Mouse (Mus musculus): ENCODE results near the gene Trip11.
"Not testable (repeated sequence)": the region's sequence is repeated elsewhere in the genome, so short reads cannot be mapped to it uniquely, and the experiment has no call there.

Gene Trip11

DNA sequence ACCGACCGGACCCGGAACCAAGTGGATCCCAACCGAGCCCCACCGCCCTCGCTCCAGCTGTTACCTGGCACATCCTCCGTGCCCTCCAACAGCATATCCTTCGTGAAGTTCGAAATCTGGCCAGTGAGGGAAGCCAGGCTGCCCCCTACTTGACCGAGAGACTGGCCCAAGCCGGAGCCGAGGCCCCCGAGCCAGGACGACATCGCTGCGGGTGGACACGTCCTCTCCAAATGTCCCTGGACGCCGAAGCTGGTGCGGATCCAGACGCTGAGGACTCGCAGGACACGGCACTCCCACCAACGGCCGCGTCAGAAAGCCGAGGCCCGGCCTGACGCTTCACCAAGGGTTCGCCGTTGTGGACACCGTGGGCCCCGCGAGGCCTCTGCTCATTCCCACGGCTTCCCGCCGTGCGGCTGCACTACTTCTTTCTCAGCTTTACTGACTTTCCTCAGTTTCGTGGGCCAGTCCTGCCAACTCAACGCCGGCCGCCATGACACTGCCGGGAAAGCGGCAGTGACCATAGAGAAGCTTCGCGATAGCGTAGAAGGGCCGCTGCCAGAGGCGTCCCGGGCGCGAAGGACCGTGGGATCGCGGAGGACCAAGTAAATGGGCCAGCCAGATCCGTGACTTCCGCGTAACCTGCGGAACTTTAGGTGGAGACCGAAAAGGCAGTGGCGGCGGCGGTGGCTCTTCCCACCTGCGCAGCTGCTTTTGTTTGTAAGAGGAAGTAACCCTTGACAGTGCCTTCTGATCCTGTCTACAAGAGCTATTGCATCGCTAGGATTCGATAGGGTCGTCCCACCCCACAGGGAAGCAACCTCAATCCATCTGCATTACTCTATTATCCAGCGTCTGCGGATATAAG, at the start of gene Trip11:
Gene Trip11 (minus strand): TSS at position 642 of the 865 bp plus-strand sequence.
- peak; percentile 77 to 83 for DNase-seq (ENCODE audit: low spot score in 2 of 2)

- DNase-seq (ENCODE audit: low spot score in 2 of 2): not testable (repeated sequence)
Measured at GRCm38 (mm10) chr12:101958960-101959780, 46.1 kb upstream of the Trip11 start.

DNA sequence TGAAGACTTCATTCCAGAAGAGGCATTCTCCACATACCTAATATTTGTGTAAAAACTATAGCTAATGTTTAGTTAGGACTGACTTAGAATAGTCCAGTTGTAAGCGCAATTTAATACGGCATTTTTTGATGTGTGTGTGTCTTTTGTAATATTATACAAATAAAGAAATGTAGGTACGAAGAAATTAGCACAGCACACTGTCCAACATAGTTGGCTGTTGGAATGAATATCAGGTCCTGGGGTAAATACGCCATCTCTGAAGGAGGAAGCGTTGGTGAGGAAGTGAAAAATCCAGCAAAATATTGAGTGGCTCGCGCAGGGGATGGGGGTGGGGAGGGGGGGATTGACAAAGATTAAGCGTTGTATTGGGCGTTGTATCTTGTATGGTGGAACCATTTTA, 45.5 kb upstream of the Trip11 start:
- DNase-seq (ENCODE audit: low spot score in 2 of 2): no peak

DNA sequence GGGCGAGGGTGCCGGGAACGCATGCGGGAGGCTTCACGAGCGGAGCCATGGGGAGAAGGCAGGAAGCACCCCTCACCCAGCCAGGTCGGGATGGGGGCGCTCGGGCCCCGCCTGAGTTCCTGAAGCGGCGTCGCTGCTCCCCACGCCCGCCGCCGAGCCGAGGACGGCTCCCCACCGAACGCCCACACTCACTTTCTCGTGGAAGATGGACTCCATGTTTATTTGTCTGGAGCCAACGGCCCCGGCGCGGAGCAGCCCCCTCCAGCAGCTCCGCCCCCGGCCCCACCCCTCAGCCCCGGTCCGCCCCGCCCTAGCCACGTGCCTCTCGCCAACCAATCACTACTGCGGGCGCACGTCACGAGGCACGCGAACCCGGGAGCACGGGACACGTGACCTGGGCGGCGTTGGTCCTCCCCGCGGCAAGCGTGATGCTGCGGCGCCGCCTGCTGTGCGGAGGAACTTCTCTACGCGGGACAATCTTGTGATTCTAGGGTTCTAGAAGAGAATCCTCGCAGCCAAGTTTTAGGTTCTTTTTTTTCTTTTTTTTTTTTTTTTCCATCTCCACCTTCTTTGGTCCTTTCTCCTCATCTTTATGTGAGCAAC, 45.0 kb upstream of the Trip11 start, which contains the start of gene Atxn3:
Gene Atxn3 (minus strand): TSS at position 305 of the 603 bp plus-strand sequence.
- DNase-seq (ENCODE audit: low spot score in 2 of 2): peak; percentile 92 to 96

- no peak for DNase-seq (ENCODE audit: low spot score in 2 of 2)
Measured at GRCm38 (mm10) chr12:101957079-101957941, 44.2 kb upstream of the Trip11 start.

GRCm38 (mm10) chr12:101955821-101956220, 42.8 kb upstream of the Trip11 start:
- DNase-seq (ENCODE audit: low spot score in 2 of 2): not testable (repeated sequence)

- DNase-seq (ENCODE audit: low spot score in 2 of 2): no peak
Measured at GRCm38 (mm10) chr12:101948801-101949200, 35.7 kb upstream of the Trip11 start.

GRCm38 (mm10) chr12:101947986-101948385, 34.9 kb upstream of the Trip11 start:
- DNase-seq (ENCODE audit: low spot score in 2 of 2): no peak

GRCm38 (mm10) chr12:101937572-101937971, 24.5 kb upstream of the Trip11 start:
- no peak for DNase-seq (ENCODE audit: low spot score in 2 of 2)

GRCm38 (mm10) chr12:101935223-101935622, 22.2 kb upstream of the Trip11 start:
- DNase-seq (ENCODE audit: low spot score in 2 of 2): no peak

GRCm38 (mm10) chr12:101928423-101928822, 15.4 kb upstream of the Trip11 start:
- no peak for DNase-seq (ENCODE audit: low spot score in 2 of 2)

DNA sequence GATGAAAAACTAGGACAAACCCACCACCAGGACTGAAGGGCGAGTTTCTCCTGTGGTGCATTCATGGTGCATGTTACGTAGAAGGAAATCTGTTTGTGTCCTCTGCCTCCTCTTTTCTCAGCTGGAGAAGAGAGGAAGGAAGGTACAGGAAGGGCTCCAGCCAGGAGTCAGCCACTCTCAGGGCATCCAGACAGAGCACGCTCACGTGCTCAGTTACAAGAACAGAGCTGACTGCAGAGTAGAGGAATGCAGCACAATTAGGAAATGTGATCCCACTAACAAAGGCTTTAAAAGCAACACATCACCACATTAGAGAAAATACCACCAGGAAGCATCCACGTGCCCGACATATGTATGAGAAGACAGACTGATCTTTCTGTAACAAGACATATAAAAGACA, 9.2 kb upstream of the Trip11 start:
- no peak for DNase-seq (ENCODE audit: low spot score in 2 of 2)

DNA sequence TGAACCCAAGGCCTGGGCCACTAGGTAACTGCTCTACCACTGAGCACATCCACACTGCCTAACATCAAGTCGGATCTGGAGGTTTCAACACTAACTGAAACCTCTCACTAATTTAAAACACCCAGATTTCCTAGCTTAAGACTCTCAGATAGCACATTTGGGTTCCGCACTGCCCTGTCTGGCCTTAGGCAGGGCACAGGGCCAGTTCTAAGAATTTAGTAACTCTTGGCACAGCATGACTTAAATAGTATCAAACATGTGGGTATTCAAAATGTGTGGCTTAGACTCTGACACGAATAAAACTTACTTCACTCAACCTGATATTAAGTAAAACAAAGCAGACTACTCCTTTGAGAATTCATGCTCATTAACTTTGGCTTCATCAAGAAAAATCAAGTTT, 6.8 kb upstream of the Trip11 start:
- DNase-seq (ENCODE audit: low spot score in 2 of 2): no peak

DNA sequence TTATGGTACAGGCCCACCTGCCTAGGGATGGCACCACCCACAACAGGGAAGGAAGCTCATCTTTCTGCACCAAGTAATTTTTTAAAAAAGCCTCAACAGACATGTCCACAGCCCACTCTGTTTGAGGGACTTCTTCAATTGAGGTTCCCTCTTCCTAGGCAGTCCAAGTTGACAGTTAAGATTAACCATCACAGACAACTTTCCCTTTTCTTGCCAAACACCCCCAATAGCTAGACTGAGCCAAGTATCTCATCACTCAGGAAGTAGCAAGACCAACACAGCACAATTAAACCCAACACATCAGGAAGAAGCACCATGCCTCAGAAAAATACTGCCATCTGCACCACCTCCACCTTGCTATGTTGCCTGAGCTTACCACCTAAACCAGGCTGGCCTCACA, 4.1 kb upstream of the Trip11 start:
- DNase-seq (ENCODE audit: low spot score in 2 of 2): no peak

GRCm38 (mm10) chr12:101911346-101911745, 1.7 kb downstream of the Trip11 start:
- DNase-seq (ENCODE audit: low spot score in 2 of 2): no peak

- no peak for DNase-seq (ENCODE audit: low spot score in 2 of 2)
Measured at GRCm38 (mm10) chr12:101910360-101910759, 2.7 kb downstream of the Trip11 start.

- DNase-seq (ENCODE audit: low spot score in 2 of 2): no peak
Measured at GRCm38 (mm10) chr12:101905817-101906216, 7.2 kb downstream of the Trip11 start.

GRCm38 (mm10) chr12:101904906-101905305, 8.2 kb downstream of the Trip11 start:
- no peak for DNase-seq (ENCODE audit: low spot score in 2 of 2)

DNA sequence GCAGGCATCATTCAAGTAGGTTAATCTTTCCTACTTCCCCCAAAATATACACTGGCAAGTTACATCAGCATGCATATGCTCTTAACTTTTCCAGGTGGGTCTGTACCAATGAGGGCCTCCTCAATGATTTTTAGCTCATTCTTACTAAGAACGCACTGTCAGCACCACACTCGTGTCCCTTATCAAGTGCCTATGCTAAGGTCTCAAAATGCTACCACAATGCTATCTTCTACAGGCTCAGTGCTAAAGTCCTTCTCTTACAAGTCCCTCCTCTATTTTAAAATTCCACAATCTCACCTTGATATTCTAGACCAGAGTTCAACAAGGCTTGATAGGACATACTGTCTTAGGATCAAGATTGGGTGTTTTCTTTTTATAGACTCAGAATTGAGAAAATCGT, 8.9 kb downstream of the Trip11 start:
- DNase-seq (ENCODE audit: low spot score in 2 of 2): no peak

- DNase-seq (ENCODE audit: low spot score in 2 of 2): no peak
Measured at GRCm38 (mm10) chr12:101899671-101900245, 13.3 kb downstream of the Trip11 start.

DNA sequence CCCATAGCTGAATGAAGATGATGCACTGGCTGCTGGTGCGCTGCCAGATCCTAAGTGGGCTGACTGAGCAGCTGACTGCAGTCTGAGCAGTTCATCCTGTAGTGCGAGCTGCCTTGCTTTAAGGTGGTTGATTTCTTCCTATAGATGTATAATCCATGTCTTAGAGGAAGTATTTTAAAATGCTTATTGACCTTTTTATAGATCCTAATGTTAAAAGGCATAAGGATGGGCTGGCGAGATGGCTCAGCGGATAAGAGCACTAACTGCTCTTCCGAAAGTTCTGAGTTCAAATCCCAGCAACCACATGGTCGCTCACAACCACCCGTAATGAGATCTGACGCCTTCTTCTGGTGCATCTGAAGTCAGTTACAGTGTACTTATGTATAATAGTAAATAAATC, 14.1 kb downstream of the Trip11 start:
- DNase-seq (ENCODE audit: low spot score in 2 of 2): no peak

Data from spleen, postnatal 14 days (tissue).